Mouse (Mus musculus) limb, embryonic 14.5 days (tissue): Measurements from ENCODE around the gene Slc38a3. TPM values are rescaled to one million over a fixed set of nuclear protein-coding genes. Genes with fewer than 3 reads are reported as not detected.
A peak's percentile ranks its signal among the peaks of the same experiment; 100 is the strongest.

Experiments used
- ATAC-seq: fragments of 200-750 bp; cut with Nextera tagmentation; 2 replicates; pipeline ENCODE4 v1.8.0; 2017; ENCODE audit warnings: low read depth, moderate number of reproducible peaks, moderate TSS enrichment; ENCODE audit not compliant: low FRiP score
- DNase-seq: peaks from one replicate; pipeline ENCODE4 v3.0.0-alpha.2; 2015; ENCODE audit warnings: low spot score
- H3K27ac ChIP-seq: fragments of 300-500 bp; sonication (generic); replicated peaks from 2 replicates; pipeline ENCODE4 v1.5.1; 2014; ENCODE audit warnings: low read depth, mild to moderate bottlenecking, low read length, moderate library complexity, mixed read lengths
- H3K27me3 ChIP-seq: fragments of 300-500 bp; sonication (generic); 2 replicates; pipeline ENCODE4 v1.6.1; 2014; ENCODE audit warnings: low read length, mixed read lengths; ENCODE audit not compliant: control insufficient read depth, insufficient read depth
- H3K36me3 ChIP-seq: fragments of 300-500 bp; sonication (generic); 2 replicates; pipeline ENCODE4 v1.6.1; 2014; ENCODE audit warnings: mild to moderate bottlenecking, low read length, moderate library complexity, mixed read lengths; ENCODE audit not compliant: control insufficient read depth, insufficient read depth
- H3K4me1 ChIP-seq: fragments of 300-500 bp; sonication (generic); 2 replicates; pipeline ENCODE4 v1.6.1; 2014; ENCODE audit warnings: antibody characterized with exemption, low read length, mixed read lengths; ENCODE audit not compliant: control insufficient read depth, insufficient read depth
- H3K4me2 ChIP-seq: fragments of 300-500 bp; sonication (generic); replicated peaks from 2 replicates; pipeline ENCODE4 v1.6.1; 2014; ENCODE audit warnings: low read depth, mild to moderate bottlenecking, low read length, moderate library complexity; ENCODE audit not compliant: severe bottlenecking
- H3K4me3 ChIP-seq: fragments of 300-500 bp; sonication (generic); replicated peaks from 2 replicates; pipeline ENCODE4 v1.5.1; 2014; ENCODE audit warnings: low read length
- H3K9ac ChIP-seq: fragments of 300-500 bp; sonication (generic); 2 replicates; pipeline ENCODE4 v1.6.1; 2014; ENCODE audit warnings: mild to moderate bottlenecking, low read depth, low read length, moderate library complexity; ENCODE audit not compliant: severe bottlenecking
- H3K9me3 ChIP-seq: fragments of 300-500 bp; sonication (generic); 2 replicates; pipeline ENCODE4 v1.6.1; 2016; ENCODE audit warnings: low read length; ENCODE audit not compliant: control insufficient read depth
- POLR2A ChIP-seq: fragments of 200-500 bp; IDR thresholded peaks from 2 replicates; pipeline ENCODE4 v1.8.0; 2012; ENCODE audit warnings: inconsistent platforms, mild to moderate bottlenecking, moderate library complexity, borderline replicate concordance; ENCODE audit not compliant: insufficient read depth, insufficient read length; ENCODE audit errors: extremely low read depth
- WGBS: fragments of 180-500 bp; shearing (Covaris S2); extraction: QIAGEN DNeasy Blood & Tissue Kit; methylation state at CpG from one replicate; pipeline ENCODE4 v1.1.7; 2014; 5-methylcytosine and 5-hydroxymethylcytosine counted together
- polyA plus RNA-seq, 2 experiments: library from polyadenylated mRNA; depleted of rRNA in 1 of 2; stranded (reverse) in 1 of 2; unstranded in 1 of 2; fragments of >200 nt; fragmentation: Nextera tagmentation in 1 of 2; extraction: Ambion mirVana in 1 of 2; gene quantifications; 2 replicates each; pipeline versions ENCODE4 v1.2.1 to v1.2.3; 2012 to 2014

The Slc38a3 gene
- polyA plus RNA-seq, 2 experiments, result 6.0 to 22.4 TPM

- peak overlapping the region; percentile 2; the same call in 1 of the 2 replicates for H3K4me3 ChIP-seq
- peak overlapping the region; percentile 23 for H3K4me2 ChIP-seq
- H3K27me3 ChIP-seq, result no peaks in the 10 kb centered on the region
- TF ChIP-seq POLR2A, result no peak
- no peak overlapping the region for H3K27ac ChIP-seq
- DNase-seq (no peak), ATAC-seq (no peak)
- H3K9me3 ChIP-seq, result no peaks in the 10 kb centered on the region
- peaks cover 56% of the 10 kb centered on the region for H3K36me3 ChIP-seq
- peaks cover 68% of the 10 kb centered on the region for H3K4me1 ChIP-seq
- whole genome bisulfite sequencing, result 20% methylated on average over 14 of the region's 14 CpGs
- H3K9ac ChIP-seq, result 0 out of 2 replicates have a peak overlapping the region, but pooled peaks have one; percentile 25
Measured at GRCm38 (mm10) chr9:107698611-107699190, 29.4 kb upstream of the Slc38a3 start.

- 16% methylated on average over 14 of the region's 14 CpGs for WGBS
- Histone ChIP-seq H3K27me3 (no peaks in the 10 kb centered on the region), H3K9me3 (no peaks in the 10 kb centered on the region), H3K9ac (peak overlapping the region; percentile 36), H3K4me3 (0 out of 2 replicates have a peak overlapping the region, but pooled peaks have one; percentile 2), H3K4me1 (peaks cover 60% of the 10 kb centered on the region), H3K27ac (no peak overlapping the region), H3K4me2 (peak overlapping the region; percentile 13), H3K36me3 (peaks cover 52% of the 10 kb centered on the region)
- DNase-seq, result no peak
- no peak for TF ChIP-seq POLR2A
- no peak for ATAC-seq
Measured at GRCm38 (mm10) chr9:107697811-107698521, 28.6 kb upstream of the Slc38a3 start.

GRCm38 (mm10) chr9:107696845-107697610 is 27.7 kb upstream of the Slc38a3 start:
- Histone ChIP-seq H3K4me1 (peaks cover 51% of the 10 kb centered on the region), H3K4me3 (no peak overlapping the region), H3K27me3 (no peaks in the 10 kb centered on the region), H3K36me3 (peaks cover 57% of the 10 kb centered on the region), H3K9me3 (no peaks in the 10 kb centered on the region), H3K4me2 (no peak overlapping the region), H3K27ac (no peak overlapping the region), H3K9ac (no peak overlapping the region)
- ATAC-seq (no peak), DNase-seq (no peak)
- no peak for TF ChIP-seq POLR2A
- 47% methylated on average over 9 of the region's 9 CpGs for WGBS

GRCm38 (mm10) chr9:107696106-107696479 is 26.8 kb upstream of the Slc38a3 start:
- Histone ChIP-seq H3K9me3 (no peaks in the 10 kb centered on the region), H3K4me3 (no peak overlapping the region), H3K36me3 (peaks cover 63% of the 10 kb centered on the region), H3K9ac (no peak overlapping the region), H3K27me3 (no peaks in the 10 kb centered on the region), H3K4me2 (no peak overlapping the region), H3K4me1 (peaks cover 45% of the 10 kb centered on the region), H3K27ac (peak overlapping the region; percentile 13; the same call in 1 of the 2 replicates)
- DNase-seq (no peak), ATAC-seq (no peak)
- no peak for TF ChIP-seq POLR2A
- 46% methylated on average over 6 of the region's 6 CpGs for WGBS

GRCm38 (mm10) chr9:107695441-107696105 is 26.2 kb upstream of the Slc38a3 start:
- H3K27ac ChIP-seq, result peak overlapping the region; percentile 13; the same call in 1 of the 2 replicates
- no peaks in the 10 kb centered on the region for H3K27me3 ChIP-seq
- H3K4me3 ChIP-seq, result no peak overlapping the region
- WGBS, result 76% methylated on average over 12 of the region's 12 CpGs
- ATAC-seq, result no peak
- H3K4me1 ChIP-seq, result peaks cover 40% of the 10 kb centered on the region
- no peak for DNase-seq
- H3K36me3 ChIP-seq, result peaks cover 68% of the 10 kb centered on the region
- no peak for TF ChIP-seq POLR2A
- no peaks in the 10 kb centered on the region for H3K9me3 ChIP-seq
- H3K4me2 ChIP-seq, result no peak overlapping the region
- H3K9ac ChIP-seq, result no peak overlapping the region
